Mouse (Mus musculus): ENCODE data around the gene Acer1. TPM values are rescaled to one million over a fixed set of nuclear protein-coding genes. Genes with fewer than 3 reads are reported as not detected.
A peak's percentile ranks its signal among the peaks of the same experiment; 100 is the strongest.

The Acer1 gene
- polyA plus RNA-seq, 1 experiment from 2014 or later: not detected

DNA sequence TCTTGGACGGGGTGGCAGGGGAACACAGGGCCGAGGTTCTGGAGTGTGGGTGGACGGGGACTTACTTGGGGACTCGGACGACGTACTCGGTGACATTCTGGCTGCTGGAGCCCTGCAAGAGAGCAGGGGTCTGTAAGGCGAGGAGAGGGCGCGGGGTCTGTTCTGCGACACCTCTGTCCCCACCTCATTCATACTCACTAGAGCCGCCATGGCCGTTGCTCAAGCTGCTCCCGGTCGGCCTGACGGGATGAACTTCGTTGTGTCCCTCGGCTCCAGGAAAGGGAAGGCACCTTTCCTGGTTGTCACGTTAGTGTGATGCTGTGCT lies 28.9 kb upstream of the Acer1 start:
- under 1% methylated on average over 19 of the region's 19 CpGs for WGBS
- H3K9ac ChIP-seq (ENCODE audit: low read length): peak overlapping the region; percentile 80
- DNase-seq (ENCODE audit: low spot score) (no peak), ATAC-seq (replicated peaks; ENCODE audit: low FRiP score) (peak; percentile 47)
- H3K4me3 ChIP-seq (ENCODE audit: low read depth, low read length): peak overlapping the region; percentile 76
- peak overlapping the region; percentile 77 for H3K4me2 ChIP-seq (ENCODE audit: low read depth, low read length, severe bottlenecking)
- H3K27ac ChIP-seq (ENCODE audit: low read depth, low read length): peak overlapping the region; percentile 46; the same call in 1 of the 2 replicates
- H3K4me1 ChIP-seq (replicated peaks; ENCODE audit: control insufficient read depth, insufficient read depth, low read length): peaks cover 11% of the 10 kb centered on the region
- no peaks in the 10 kb centered on the region for H3K9me3 ChIP-seq (ENCODE audit: control insufficient read depth, low read length)
- H3K27me3 ChIP-seq (ENCODE audit: control insufficient read depth, insufficient read depth, low read length): no peaks in the 10 kb centered on the region
- peaks cover 6% of the 10 kb centered on the region; the same call in 1 of the 2 replicates for H3K36me3 ChIP-seq (ENCODE audit: control insufficient read depth, insufficient read depth, low read length)

DNA sequence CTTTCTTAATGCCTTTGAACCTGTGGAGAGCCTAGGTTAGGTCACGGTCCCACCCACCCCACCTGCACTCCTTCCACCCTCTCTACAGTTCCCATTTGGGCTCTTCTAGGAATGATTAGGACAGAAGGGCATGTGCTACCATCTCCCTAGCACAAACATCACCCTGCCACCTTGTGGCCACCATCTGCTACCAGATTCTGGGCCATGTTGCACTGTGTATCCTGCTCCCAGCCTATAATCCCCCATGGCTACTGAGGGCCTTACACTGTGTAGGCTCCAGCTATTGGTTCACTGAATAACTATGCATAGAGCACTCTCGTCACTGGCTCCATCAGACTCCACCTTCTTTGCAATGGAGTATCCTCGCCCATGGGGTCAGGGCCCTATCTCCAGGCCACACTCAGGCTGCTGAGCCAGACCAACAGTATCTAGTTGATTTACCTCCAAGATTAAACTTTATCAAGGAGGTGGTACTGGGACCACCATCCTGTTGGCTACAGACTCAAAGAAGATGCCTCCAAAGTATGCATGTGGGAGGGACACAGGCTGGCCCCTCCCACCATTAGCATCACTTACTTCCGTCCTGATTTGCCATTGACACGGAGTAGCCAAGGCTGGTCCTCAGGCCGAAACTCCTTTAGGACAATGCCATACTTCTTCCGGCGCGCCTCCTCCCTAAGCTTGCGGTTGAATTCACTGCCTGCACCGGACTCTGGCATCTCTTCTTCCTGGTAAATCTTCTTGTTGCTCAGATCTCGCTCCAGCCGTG lies 25.4 kb upstream of the Acer1 start:
- DNase-seq (ENCODE audit: low spot score) (no peak), ATAC-seq (replicated peaks; ENCODE audit: low FRiP score) (no peak)
- no peak overlapping the region for H3K4me3 ChIP-seq (ENCODE audit: low read depth, low read length)
- peaks cover 10% of the 10 kb centered on the region for H3K4me1 ChIP-seq (replicated peaks; ENCODE audit: control insufficient read depth, insufficient read depth, low read length)
- peak overlapping the region; percentile 8; the same call in 1 of the 2 replicates for H3K4me2 ChIP-seq (ENCODE audit: low read depth, low read length, severe bottlenecking)
- H3K9me3 ChIP-seq (ENCODE audit: control insufficient read depth, low read length): no peaks in the 10 kb centered on the region
- H3K27me3 ChIP-seq (ENCODE audit: control insufficient read depth, insufficient read depth, low read length): no peaks in the 10 kb centered on the region
- H3K9ac ChIP-seq (ENCODE audit: low read length): no peak overlapping the region
- no peak overlapping the region for H3K27ac ChIP-seq (ENCODE audit: low read depth, low read length)
- 92% methylated on average over 13 of the region's 13 CpGs for WGBS
- H3K36me3 ChIP-seq (ENCODE audit: control insufficient read depth, insufficient read depth, low read length): peaks cover 9% of the 10 kb centered on the region; the same call in 1 of the 2 replicates

DNA sequence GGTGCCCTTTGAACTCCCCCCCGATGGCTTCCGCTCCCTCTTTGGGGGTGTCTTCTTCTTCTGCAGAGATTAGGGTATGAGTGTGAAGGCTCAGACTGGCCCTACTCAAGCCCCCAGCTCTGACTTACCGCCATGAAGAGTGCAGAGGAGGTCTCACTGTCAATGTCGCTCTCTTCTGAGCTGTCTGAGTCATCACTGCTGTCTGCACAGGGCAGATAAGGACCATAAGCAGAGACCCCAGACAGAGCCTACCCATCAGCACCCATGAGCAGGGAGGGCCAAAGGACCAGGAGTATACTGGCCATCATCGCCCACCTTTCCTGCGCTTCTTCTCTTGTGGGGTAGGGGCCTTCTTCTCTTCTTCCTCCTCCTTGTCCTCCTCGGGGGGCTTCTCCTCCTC lies 22.1 kb upstream of the Acer1 start:
- Histone ChIP-seq H3K4me1 (replicated peaks; ENCODE audit: control insufficient read depth, insufficient read depth, low read length) (no peaks in the 10 kb centered on the region), H3K4me3 (ENCODE audit: low read depth, low read length) (no peak overlapping the region), H3K9me3 (ENCODE audit: control insufficient read depth, low read length) (no peaks in the 10 kb centered on the region), H3K4me2 (ENCODE audit: low read depth, low read length, severe bottlenecking) (no peak overlapping the region), H3K27ac (ENCODE audit: low read depth, low read length) (no peak overlapping the region), H3K27me3 (ENCODE audit: control insufficient read depth, insufficient read depth, low read length) (no peaks in the 10 kb centered on the region), H3K36me3 (ENCODE audit: control insufficient read depth, insufficient read depth, low read length) (peaks cover 9% of the 10 kb centered on the region; the same call in 1 of the 2 replicates), H3K9ac (ENCODE audit: low read length) (no peak overlapping the region)
- WGBS: 92% methylated on average over 7 of the region's 7 CpGs
- DNase-seq (ENCODE audit: low spot score) (no peak), ATAC-seq (replicated peaks; ENCODE audit: low FRiP score) (no peak)

DNA sequence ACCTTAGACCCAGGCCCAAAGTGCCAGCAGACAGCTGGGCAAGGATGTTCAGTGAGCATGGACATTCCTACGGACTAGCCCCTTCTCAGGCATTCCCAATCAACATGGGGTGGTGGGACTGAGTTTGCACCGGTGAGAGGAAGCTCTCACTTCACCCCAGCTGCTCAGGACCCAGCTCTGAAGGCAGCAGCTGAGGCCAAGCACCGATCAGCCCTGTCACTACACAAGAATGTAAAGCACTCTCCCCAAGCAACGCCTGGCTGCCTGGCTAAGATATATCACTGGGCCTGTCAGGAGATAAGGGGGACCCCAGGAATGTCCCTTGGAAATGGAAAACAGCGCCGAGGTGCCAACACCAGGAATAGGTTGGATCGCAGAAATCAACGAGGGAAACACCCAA lies 19.3 kb upstream of the Acer1 start:
- Histone ChIP-seq H3K36me3 (ENCODE audit: control insufficient read depth, insufficient read depth, low read length) (peaks cover 3% of the 10 kb centered on the region; the same call in 1 of the 2 replicates), H3K4me3 (ENCODE audit: low read depth, low read length) (no peak overlapping the region), H3K4me2 (ENCODE audit: low read depth, low read length, severe bottlenecking) (no peak overlapping the region), H3K4me1 (replicated peaks; ENCODE audit: control insufficient read depth, insufficient read depth, low read length) (peaks cover 6% of the 10 kb centered on the region; the same call in 1 of the 2 replicates), H3K9ac (ENCODE audit: low read length) (no peak overlapping the region), H3K27me3 (ENCODE audit: control insufficient read depth, insufficient read depth, low read length) (no peaks in the 10 kb centered on the region), H3K9me3 (ENCODE audit: control insufficient read depth, low read length) (no peaks in the 10 kb centered on the region), H3K27ac (ENCODE audit: low read depth, low read length) (no peak overlapping the region)
- ATAC-seq (replicated peaks; ENCODE audit: low FRiP score) (no peak), DNase-seq (ENCODE audit: low spot score) (no peak)
- 84% methylated on average over 8 of the region's 8 CpGs for WGBS

DNA sequence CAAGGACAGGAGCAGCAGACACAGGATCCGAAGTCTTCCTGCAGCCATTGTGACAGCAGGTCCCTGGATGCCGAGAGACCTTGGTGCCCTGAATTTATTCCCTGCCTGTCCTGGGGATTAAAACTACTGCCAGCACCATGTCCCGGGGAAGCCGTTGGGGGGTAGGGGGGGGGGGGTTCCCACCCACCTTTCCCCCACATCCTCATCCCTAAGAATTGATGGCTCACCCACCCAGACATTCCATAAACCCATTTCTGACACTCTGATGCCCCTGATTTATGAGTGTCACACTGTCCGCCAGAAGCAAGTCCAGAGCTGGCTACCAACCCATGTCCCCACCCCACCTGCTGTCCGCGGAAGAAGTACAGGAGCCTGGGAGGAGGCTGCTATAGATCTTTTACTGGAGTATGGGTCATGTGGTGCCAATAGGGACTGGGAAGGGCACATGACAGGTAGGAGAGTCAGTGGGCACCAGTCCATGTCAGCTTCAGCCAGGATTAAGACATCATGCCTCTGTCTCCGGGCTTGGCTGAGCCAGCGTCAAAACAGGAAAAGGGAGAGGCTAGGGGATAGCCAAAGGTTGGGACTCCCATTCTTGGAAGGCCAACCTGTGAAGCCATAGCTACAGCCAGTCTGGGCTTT lies 18.2 kb upstream of the Acer1 start, which contains the start of gene Pspn:
Gene Pspn (minus strand): TSS at position 51 of the 642 bp plus-strand sequence.
- peaks cover 6% of the 10 kb centered on the region for H3K36me3 ChIP-seq (ENCODE audit: control insufficient read depth, insufficient read depth, low read length)
- ATAC-seq (replicated peaks; ENCODE audit: low FRiP score) (no peak), DNase-seq (ENCODE audit: low spot score) (no peak)
- H3K4me2 ChIP-seq (ENCODE audit: low read depth, low read length, severe bottlenecking): no peak within 1 kb of the TSS
- no peak within 1 kb of the TSS for H3K4me3 ChIP-seq (ENCODE audit: low read depth, low read length)
- no peak within 1 kb of the TSS for H3K27ac ChIP-seq (ENCODE audit: low read depth, low read length)
- 90% methylated on average over 9 of the region's 9 CpGs for WGBS
- H3K9me3 ChIP-seq (ENCODE audit: control insufficient read depth, low read length): no peaks in the 10 kb centered on the region
- peaks cover 6% of the 10 kb centered on the region; the same call in 1 of the 2 replicates for H3K4me1 ChIP-seq (replicated peaks; ENCODE audit: control insufficient read depth, insufficient read depth, low read length)
- H3K9ac ChIP-seq (ENCODE audit: low read length): no peak within 1 kb of the TSS
- no peaks in the 10 kb centered on the region for H3K27me3 ChIP-seq (ENCODE audit: control insufficient read depth, insufficient read depth, low read length)

DNA sequence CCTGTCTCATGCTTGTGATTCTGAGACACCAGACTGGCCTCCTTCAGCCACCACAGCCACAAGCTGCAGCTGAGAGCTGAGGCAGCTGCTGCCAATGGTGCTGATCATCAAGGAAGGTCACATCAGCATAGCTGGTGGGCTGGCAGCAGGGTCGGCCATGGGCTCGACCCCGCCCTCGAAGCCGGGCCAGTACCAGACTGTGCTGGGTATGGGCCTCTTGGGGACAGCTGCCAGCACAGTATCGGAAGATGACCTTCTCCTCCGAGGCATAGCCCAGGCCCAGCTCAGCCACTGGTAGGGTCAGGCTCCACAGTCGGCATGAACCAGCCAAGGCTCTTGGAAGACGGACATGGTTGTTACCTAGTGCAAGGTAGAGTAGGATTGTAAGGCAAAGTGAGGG lies 17.5 kb upstream of the Acer1 start:
- no peaks in the 10 kb centered on the region for H3K27me3 ChIP-seq (ENCODE audit: control insufficient read depth, insufficient read depth, low read length)
- peaks cover 6% of the 10 kb centered on the region; the same call in 1 of the 2 replicates for H3K4me1 ChIP-seq (replicated peaks; ENCODE audit: control insufficient read depth, insufficient read depth, low read length)
- no peak overlapping the region for H3K9ac ChIP-seq (ENCODE audit: low read length)
- no peak overlapping the region for H3K4me2 ChIP-seq (ENCODE audit: low read depth, low read length, severe bottlenecking)
- ATAC-seq (replicated peaks; ENCODE audit: low FRiP score) (no peak), DNase-seq (ENCODE audit: low spot score) (no peak)
- 92% methylated on average over 9 of the region's 9 CpGs for WGBS
- H3K36me3 ChIP-seq (ENCODE audit: control insufficient read depth, insufficient read depth, low read length): peaks cover 5% of the 10 kb centered on the region
- no peak overlapping the region for H3K27ac ChIP-seq (ENCODE audit: low read depth, low read length)
- H3K4me3 ChIP-seq (ENCODE audit: low read depth, low read length): no peak overlapping the region
- no peaks in the 10 kb centered on the region for H3K9me3 ChIP-seq (ENCODE audit: control insufficient read depth, low read length)

DNA sequence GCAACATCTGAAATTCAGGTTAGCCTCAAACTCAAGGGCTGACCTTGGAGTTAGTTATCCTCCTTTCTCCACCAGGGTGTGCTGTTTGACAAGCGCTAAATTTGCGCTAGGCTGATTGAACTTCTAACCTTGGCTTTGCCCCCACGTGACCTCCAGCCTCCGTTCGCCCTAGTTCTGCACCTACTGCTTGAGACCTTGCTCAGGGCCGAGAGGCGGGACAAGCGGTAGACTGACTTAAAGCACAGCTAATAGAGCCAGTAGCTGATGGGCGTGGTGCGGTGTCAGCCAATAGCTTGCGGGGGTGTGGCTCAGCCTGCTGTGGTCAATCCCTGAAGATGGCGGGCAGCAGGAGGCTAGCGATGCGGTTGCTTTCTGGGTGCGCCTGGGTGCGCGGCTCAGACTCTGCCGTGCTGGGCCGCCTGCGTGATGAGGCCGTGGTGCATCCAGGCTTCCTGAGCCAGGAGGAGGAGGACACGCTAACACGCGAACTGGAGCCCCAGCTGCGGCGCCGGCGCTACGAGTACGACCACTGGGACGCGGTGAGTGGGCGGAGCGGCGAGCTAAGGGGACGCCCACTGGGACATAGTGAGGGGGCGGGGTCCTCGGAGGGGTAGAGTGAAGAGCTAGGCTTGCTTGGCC lies 15.2 kb upstream of the Acer1 start, which contains the start of gene Alkbh7:
Gene Alkbh7 (plus strand): TSS at position 311 of the 639 bp plus-strand sequence.
- peaks cover 6% of the 10 kb centered on the region; the same call in 1 of the 2 replicates for H3K4me1 ChIP-seq (replicated peaks; ENCODE audit: control insufficient read depth, insufficient read depth, low read length)
- H3K4me2 ChIP-seq (ENCODE audit: low read depth, low read length, severe bottlenecking): peak within 1 kb of the TSS; percentile 62
- peaks cover 16% of the 10 kb centered on the region for H3K36me3 ChIP-seq (ENCODE audit: control insufficient read depth, insufficient read depth, low read length)
- DNase-seq (ENCODE audit: low spot score): peak; percentile 94
- H3K4me3 ChIP-seq (ENCODE audit: low read depth, low read length): peak within 1 kb of the TSS; percentile 81
- no peaks in the 10 kb centered on the region for H3K27me3 ChIP-seq (ENCODE audit: control insufficient read depth, insufficient read depth, low read length)
- ATAC-seq (replicated peaks; ENCODE audit: low FRiP score): peak; percentile 99
- no peaks in the 10 kb centered on the region for H3K9me3 ChIP-seq (ENCODE audit: control insufficient read depth, low read length)
- WGBS: under 1% methylated on average over 38 of the region's 38 CpGs
- H3K9ac ChIP-seq (ENCODE audit: low read length): peak within 1 kb of the TSS; percentile 62
- H3K27ac ChIP-seq (ENCODE audit: low read depth, low read length): peak within 1 kb of the TSS; percentile 57; the same call in 1 of the 2 replicates

DNA sequence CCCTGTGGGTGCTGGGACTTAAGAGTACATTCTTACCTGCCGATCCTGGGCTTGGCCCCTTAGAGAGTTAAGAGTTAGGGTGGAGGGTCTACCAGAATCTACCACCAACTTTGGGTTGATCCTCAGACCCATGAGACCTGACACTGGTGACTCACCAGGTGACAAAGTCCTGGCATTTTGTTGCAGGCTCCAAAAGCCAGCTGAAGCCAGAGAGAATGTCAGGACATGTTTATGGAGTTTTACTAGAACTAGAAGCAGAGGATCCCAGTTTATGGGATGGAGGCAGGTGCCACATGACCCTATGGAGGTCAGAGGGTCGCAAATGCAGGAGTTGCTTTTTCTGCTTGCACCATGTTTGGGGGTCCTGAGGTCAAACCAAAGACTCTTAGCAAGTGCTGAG lies 14.6 kb upstream of the Acer1 start:
- peaks cover 16% of the 10 kb centered on the region for H3K36me3 ChIP-seq (ENCODE audit: control insufficient read depth, insufficient read depth, low read length)
- H3K27me3 ChIP-seq (ENCODE audit: control insufficient read depth, insufficient read depth, low read length): no peaks in the 10 kb centered on the region
- 0 out of 2 replicates have a peak, but pooled peaks have one; percentile 0 for ATAC-seq (replicated peaks; ENCODE audit: low FRiP score)
- no peak overlapping the region for H3K9ac ChIP-seq (ENCODE audit: low read length)
- peaks cover 6% of the 10 kb centered on the region; the same call in 1 of the 2 replicates for H3K4me1 ChIP-seq (replicated peaks; ENCODE audit: control insufficient read depth, insufficient read depth, low read length)
- peak overlapping the region; percentile 62; the same call in 1 of the 2 replicates for H3K4me2 ChIP-seq (ENCODE audit: low read depth, low read length, severe bottlenecking)
- H3K9me3 ChIP-seq (ENCODE audit: control insufficient read depth, low read length): no peaks in the 10 kb centered on the region
- no peak for DNase-seq (ENCODE audit: low spot score)
- no peak overlapping the region for H3K27ac ChIP-seq (ENCODE audit: low read depth, low read length)
- WGBS: 83% methylated on average over 2 of the region's 2 CpGs
- H3K4me3 ChIP-seq (ENCODE audit: low read depth, low read length): peak overlapping the region; percentile 81; the same call in 1 of the 2 replicates

Data from forebrain, embryonic 11.5 days (tissue).